Mouse (Mus musculus): ENCODE results near the gene March4.

GRCm38 (mm10) chr1:72390420-72390819 lies 146.3 kb downstream of the March4 start:
- TF ChIP-seq GATA1 (IDR thresholded peaks at IDR 0.05; ENCODE audit: borderline replicate concordance, low read length) = no peak
- no peak for TF ChIP-seq FLI1 (IDR thresholded peaks at IDR 0.05; ENCODE audit: low read length)
